Mouse (Mus musculus): Measurements from ENCODE around the gene D330020A13Rik.

D330020A13Rik gene

DNA sequence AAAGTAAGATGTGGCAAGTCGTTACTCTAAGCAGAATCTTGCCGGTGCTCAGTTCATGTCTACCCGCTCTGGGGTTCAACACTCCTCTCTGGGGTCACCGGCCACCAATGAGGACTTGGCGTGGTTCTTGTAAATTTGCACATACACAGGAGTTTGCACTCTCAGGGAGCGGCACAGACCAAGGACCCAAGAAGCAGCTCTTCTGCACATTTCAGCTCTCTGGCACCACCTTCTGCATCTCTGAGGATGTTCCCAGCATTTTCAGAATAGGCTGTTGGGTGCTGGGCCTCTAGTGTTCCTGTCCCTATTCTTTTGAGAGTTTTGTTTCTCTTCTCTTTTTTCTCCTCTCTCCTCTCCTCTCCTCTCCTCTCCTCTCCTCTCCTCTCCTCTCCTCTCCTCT is 7.0 kb downstream of the D330020A13Rik start:
- DNase-seq (ENCODE audit: low read depth): peak; percentile 55

DNA sequence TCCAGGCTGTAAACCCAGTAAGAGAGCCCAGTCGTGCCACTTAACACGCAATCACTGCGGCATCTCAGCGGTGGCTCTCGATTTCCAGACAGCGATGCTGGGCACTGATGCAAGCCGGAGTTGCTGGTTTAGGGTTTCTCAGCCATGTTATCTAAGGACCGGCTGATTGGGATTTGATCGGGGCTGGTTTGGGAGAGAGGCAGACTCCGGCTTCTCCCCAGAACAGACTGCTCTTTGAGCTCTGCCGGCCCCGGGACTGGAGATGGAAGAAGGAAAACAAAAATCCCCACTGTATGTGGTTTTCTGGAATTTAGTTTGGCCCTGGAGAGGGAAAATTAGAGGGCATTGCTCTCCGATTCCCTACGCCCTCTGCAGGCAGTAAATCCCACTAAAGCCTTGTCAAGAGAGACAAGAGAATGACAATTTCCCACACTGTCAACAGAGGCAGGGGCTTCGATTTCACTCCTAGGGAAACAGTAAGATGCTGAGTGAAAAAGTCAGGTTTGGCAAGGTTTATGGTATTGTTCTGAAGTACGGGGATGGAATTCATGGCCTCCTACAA is 8.7 kb downstream of the D330020A13Rik start:
- DNase-seq (ENCODE audit: low read depth): no peak

DNA sequence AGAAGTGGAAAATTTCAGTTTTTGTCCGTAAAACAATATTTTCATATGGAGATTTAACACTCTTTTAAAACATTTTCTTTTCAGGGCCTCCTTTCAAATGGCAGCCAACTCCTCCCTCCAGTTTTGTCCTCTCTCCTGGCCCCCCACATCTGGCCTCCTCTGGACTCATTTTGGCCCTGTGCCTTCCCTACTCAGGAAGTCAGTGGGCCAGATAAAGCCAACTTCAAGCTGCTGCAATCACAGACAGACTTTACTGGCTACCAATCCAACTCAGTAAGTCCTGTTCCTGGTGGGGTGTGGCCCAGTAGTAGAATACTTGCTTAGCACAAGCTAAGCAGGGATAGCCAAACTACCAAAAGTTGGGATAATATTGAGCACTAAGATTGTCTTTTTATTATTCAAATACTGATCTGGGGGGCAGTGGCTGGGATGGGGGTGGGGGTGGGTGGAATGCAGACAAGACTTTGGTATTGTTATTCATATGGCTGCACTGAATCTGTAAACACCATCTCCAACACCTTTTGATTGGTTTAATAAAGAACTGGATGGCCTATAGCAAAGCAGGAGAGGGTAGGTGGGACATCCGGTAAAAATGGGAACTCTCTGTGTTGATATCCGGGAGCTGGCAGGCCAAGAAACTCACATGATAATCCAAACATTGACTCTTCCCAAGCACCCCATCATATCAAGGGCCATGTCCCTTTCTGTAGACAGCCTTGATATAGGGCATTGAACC is 12.9 kb downstream of the D330020A13Rik start:
- peak; percentile 16 for DNase-seq (ENCODE audit: low read depth)

DNA sequence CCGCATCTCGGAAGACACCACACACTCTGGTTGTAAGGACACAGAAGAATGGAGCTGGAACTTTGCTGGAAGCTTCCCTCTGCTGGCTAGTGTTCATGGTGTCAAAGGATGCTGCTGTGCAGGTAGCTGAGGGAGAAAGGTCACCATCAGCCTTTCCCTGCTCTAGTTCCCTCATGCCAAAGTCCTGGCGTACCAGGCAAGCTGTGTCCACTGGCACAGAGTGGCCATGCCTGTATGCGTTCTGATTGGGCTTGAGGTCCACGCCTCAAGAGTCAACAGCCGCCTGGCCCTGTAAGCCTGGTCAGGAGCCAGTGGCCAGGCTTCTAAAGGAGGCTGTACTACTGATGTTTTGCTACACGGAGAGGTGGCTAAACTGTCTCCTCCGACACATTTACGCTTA is 15.2 kb downstream of the D330020A13Rik start:
- no peak for DNase-seq (ENCODE audit: low read depth)

DNA sequence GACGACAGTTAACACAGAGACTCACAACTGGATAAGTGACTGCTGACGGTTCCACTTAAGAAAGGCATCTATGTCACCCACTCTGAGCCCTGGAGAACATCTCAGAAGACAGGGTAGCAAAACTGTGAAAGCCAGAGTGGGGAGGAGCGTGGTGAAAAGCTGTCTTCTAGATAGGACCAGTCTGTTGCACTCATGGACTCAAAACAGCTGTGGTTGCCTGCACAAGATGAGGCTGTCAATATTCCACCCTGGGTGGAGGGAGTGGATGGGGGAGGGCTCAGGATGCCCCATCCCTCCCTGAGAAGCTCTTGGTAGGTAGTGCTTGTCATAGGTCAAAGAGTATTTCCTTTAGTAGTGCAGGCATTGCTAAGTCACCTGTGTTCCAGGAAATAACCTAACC is 15.6 kb downstream of the D330020A13Rik start:
- DNase-seq (ENCODE audit: low read depth): no peak

DNA sequence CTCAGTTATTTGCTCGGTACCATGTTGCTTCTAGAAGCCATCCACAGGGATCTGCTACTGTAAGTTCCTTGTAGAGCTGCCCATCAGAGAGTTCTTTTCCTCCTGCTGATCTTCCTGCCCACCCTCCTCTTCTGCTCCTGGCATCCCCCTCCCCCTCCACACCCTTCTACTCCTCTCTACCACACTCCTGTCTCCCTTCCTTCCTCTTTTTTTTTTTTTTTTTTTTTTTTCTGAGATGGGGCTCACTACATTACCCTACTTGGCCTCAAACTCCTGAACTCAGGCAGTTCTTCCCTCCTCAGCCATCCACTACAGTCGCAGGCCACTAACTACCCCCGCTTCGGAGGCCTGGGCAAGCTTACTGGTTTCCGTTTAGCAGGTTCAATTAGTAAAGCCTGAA is 18.3 kb downstream of the D330020A13Rik start:
- DNase-seq (ENCODE audit: low read depth): peak; percentile 23

DNA sequence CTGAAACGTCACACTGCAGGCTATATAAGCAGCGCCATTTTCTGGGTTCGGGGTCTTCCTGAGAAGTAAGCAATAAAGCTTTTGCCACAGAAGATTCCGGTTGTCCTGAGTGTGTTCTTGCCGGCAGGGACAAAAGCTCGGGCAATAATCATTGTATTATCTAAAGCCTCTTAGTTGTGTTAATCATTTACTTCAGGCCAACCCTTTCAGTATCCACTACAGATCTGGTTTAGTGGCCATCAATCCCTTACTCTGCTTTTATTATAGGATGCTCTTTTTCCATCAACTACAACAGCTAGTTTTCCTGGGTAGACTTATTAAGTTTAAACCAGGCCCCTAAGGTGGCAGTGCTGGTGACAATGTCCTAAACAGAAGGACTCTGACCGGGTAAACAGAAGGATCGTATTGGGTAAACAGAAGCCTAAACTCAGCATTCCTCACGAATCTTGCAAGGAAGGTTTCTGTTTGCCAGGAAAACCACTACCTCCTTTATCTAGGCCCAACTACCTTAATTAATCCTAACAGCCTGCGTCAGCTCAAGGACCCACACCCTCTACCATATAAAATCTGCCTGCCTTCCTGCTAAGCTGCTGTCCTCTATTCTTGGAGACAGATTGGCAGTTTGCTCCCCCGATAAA is 24.3 kb downstream of the D330020A13Rik start:
- no peak for DNase-seq (ENCODE audit: low read depth)

DNA sequence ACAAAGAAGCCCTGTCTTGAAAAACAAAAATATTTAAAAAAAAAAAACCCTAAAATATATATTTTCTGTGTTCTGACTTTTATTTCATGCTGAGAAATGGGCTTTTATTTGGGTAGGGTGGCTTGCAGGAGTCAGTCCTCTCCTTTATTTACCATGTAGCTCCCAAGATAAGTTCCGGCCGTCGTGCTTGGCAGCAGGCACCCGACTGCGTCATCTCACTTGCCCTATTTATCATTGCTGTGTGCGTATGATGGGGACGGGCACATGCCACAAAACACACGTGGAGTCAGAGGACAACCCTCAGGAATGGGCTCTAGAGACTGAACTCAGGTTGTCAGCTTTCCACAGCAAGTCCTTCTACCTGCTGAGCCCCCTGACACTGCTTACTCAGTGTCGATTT is 25.0 kb downstream of the D330020A13Rik start:
- no peak for DNase-seq (ENCODE audit: low read depth)

DNA sequence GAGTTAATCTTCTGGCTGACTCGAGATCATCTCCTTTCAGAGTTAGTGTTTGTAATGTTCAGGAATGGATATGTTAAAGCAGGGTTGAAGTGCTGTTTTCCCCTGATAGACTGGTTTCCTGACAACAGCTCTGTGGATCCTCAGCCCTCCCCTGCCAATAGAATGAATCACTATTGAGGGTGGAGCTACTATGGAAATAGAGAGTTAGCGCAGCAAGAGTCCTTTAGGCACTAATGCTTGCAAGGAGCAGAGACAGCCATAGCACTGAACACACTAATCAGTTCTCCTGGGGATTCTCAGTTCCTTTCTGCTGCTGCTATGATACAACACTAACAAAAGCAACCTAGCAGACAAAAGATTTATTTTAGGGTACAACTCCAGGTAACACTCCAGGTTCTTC is 26.2 kb downstream of the D330020A13Rik start:
- no peak for DNase-seq (ENCODE audit: low read depth)

DNA sequence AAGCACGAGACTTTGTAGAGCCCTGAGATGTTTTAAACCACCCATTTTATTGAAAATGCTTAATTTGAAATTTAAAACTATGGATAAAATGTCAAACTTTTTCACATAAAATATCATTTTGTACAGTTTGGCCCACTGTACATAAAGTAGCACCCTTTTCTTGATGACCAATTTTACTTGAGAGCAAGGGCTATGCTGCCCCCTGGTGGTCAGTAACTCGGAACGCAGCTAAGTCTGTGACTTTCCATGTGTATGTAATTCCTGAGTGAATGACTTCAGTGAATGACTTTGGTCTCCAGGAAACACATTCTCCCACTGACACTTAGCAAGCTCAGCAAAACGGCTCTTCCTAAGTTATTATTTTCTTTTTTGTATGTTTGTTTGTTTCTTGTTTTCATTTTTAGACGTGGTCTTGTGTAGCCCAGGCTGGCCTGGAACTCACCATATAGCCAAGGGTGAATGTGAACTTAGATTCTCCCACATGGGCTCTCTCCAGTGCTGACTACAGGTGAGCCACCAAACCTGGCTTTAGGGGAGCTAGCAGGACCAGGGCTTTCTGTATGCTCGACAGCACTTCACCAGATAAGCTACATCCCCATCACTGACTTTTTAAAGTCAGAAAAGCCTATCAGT is 30.2 kb downstream of the D330020A13Rik start:
- DNase-seq (ENCODE audit: low read depth): peak; percentile 87

DNA sequence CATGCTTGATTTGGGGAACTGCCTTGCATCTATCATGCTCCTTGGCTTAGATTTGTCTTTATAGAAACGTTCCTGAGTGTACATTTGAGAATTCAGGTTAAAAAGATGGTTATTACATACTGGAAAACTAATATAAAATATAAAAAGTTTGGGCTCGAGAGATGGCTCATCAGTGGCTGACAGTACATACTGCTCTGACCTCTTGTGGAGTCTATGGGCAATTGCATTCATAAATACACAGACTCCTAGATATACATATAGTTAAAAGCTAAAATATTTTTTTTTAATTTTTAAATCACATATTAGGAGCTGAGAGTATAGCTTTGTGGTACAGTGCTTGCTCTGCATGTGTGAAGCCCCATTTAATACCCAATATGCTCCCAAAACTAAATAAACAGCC is 38.2 kb downstream of the D330020A13Rik start:
- peak; percentile 25 for DNase-seq (ENCODE audit: low read depth)

DNA sequence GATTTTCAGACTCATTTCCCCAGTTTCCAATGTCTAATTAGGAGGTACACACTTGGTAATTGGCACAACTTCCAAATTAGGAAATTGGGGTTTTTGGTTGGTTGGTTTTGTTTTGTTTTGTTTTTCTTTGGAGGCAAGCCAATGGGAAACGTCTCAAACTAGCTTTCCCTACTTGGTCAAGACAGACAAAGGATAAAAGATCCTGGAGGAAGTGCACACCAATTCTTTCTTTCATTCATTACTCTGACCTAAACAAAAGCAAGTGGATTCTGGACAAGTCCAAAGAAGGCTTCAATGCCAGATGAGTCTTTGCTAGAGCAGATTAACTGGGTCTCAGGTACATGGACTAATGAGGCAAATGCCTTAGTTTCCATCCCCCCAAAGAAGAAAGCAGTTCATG is 49.8 kb downstream of the D330020A13Rik start:
- DNase-seq (ENCODE audit: low read depth): no peak

Measured in 416B (cell line).